Mouse (Mus musculus): ENCODE data around the gene Ints2. TPM values are rescaled to one million over a fixed set of nuclear protein-coding genes. Genes with fewer than 3 reads are reported as not detected.
"Not testable (repeated sequence)": the region's sequence is repeated elsewhere in the genome, so short reads cannot be mapped to it uniquely, and the experiment has no call there.

Gene Ints2
- 2.3 and 3.5 TPM in 2 replicates for polyA plus RNA-seq (2015; fragmentation: Nextera tagmentation; extraction: Ambion mirVana)

DNA sequence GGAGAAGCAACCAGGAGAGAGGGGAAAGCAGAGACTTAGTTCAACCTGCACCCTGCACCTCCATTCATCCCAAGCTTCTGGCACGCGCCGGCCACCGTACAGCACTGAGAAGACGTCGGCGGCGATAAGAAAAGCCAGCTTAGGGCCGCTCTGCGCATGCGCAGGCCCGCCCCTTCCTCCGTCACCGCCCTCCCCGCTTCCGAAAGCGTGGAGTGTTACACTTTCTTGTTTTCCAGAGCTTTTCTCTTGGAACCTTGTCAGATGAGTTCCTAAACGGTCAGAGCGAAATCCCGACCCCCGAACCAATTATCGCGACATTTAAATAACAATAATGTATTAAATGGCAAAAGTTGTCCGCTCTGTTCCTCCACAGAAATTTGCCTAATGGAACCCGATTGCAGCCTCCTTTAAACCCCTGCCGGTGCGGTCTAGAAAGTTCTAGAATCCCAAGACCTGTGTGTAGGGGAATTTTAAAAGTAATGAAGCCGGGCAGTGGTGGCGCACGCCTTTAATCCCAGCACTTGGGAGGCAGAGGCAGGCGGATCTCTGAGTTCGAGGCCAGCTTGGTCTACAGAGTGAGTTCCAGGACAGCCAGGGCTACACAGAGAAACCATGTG lies at the start of gene Ints2:
Ints2 (minus strand) TSS at position 116 of the 617 bp plus-strand sequence.
- peak; percentile 95 for DNase-seq
- TF ChIP-seq EP300 (IDR thresholded peaks at IDR 0.05; ENCODE audit: low read depth) (peak; percentile 24; the same call in 1 of the 2 replicates), CTCF (IDR thresholded peaks at IDR 0.05; ENCODE audit: low read depth) (no peak)
- Histone ChIP-seq H3K36me3 (replicated peaks; ENCODE audit: insufficient read depth, low read length) (0 out of 2 replicates have a peak, but pooled peaks cover 2% of the 10 kb centered on the region), H3K4me1 (ENCODE audit: insufficient read depth) (peaks cover 5% of the 10 kb centered on the region; the same call in 1 of the 2 replicates), H3K27ac (ENCODE audit: low read depth) (peak within 1 kb of the TSS; percentile 67), H3K4me2 (ENCODE audit: low read depth, low read length) (peak within 1 kb of the TSS; percentile 88), H3K9ac (replicated peaks) (peak within 1 kb of the TSS; percentile 93), H3K27me3 (ENCODE audit: insufficient read depth, low read length) (no peaks in the 10 kb centered on the region), H3K9me3 (ENCODE audit: low read length) (no peaks in the 10 kb centered on the region), H3K4me3 (ENCODE audit: low read depth, low read length) (peak within 1 kb of the TSS; percentile 82)
- peak; percentile 96 for ATAC-seq
- 5% methylated on average over 32 of the region's 32 CpGs for WGBS (ENCODE audit: insufficient replicate concordance)

- not testable (repeated sequence) for H3K4me1 ChIP-seq (ENCODE audit: insufficient read depth); DNase-seq; ATAC-seq; H3K4me2 ChIP-seq (ENCODE audit: low read depth, low read length); H3K27ac ChIP-seq (ENCODE audit: low read depth); H3K4me3 ChIP-seq (ENCODE audit: low read depth, low read length); H3K27me3 ChIP-seq (ENCODE audit: insufficient read depth, low read length); H3K9me3 ChIP-seq (ENCODE audit: low read length); H3K9ac ChIP-seq (replicated peaks)
- H3K36me3 ChIP-seq (replicated peaks; ENCODE audit: insufficient read depth, low read length), result peaks cover 38% of the 10 kb centered on the region
- WGBS (ENCODE audit: insufficient replicate concordance), result 94% methylated on average over 10 of the region's 10 CpGs
Measured at GRCm38 (mm10) chr11:86292201-86292600, 34.8 kb upstream of the Ints2 start.

DNA sequence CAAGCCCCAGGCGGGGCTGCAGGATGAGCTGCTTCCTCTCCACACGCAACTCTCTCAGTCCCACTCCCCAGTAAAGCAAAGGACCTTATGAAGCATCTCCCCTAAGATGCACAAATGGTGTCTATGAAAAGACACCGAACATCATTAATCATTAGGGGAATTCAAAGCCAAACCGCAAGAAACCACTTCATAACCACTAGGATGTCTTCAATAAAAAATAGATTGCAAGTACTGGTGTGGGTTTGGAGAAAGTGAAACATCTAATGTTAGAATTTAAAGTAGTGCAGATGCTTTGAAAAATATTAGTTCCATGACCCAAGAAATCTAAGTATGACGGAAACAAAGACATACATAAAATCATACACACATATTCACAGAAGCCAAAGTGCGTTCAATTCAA lies 34.3 kb upstream of the Ints2 start:
- H3K36me3 ChIP-seq (replicated peaks; ENCODE audit: insufficient read depth, low read length), result peaks cover 38% of the 10 kb centered on the region
- no peaks in the 10 kb centered on the region for H3K9me3 ChIP-seq (ENCODE audit: low read length)
- no peak overlapping the region for H3K4me2 ChIP-seq (ENCODE audit: low read depth, low read length)
- H3K27me3 ChIP-seq (ENCODE audit: insufficient read depth, low read length), result no peaks in the 10 kb centered on the region
- 92% methylated on average over 6 of the region's 6 CpGs for WGBS (ENCODE audit: insufficient replicate concordance)
- H3K4me3 ChIP-seq (ENCODE audit: low read depth, low read length), result no peak overlapping the region
- H3K9ac ChIP-seq (replicated peaks), result no peak overlapping the region
- H3K4me1 ChIP-seq (ENCODE audit: insufficient read depth), result no peaks in the 10 kb centered on the region
- no peak overlapping the region for H3K27ac ChIP-seq (ENCODE audit: low read depth)
- TF ChIP-seq EP300 (IDR thresholded peaks at IDR 0.05; ENCODE audit: low read depth), result no peak
- TF ChIP-seq CTCF (IDR thresholded peaks at IDR 0.05; ENCODE audit: low read depth), result no peak
- ATAC-seq, result no peak
- no peak for DNase-seq

DNA sequence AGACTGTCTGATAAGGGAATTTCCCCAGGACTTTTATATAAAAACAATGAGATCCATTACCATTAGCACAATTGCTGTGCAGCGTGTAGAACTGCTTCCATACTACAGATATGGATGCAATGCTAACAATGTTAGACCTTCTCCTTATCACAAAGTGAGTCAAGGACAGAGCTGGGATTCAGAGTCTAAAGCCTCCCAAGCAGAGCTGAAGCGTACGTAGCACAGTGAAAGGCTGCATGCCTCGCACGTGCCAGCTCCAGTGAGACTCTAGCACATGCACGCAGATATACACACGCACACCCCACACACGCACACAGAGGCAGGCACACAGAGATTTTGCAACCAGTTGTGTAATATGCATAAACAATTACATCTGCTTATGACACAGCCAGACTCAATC lies 28.4 kb upstream of the Ints2 start:
- peaks cover 79% of the 10 kb centered on the region for H3K36me3 ChIP-seq (replicated peaks; ENCODE audit: insufficient read depth, low read length)
- H3K27ac ChIP-seq (ENCODE audit: low read depth), result no peak overlapping the region
- no peaks in the 10 kb centered on the region for H3K4me1 ChIP-seq (ENCODE audit: insufficient read depth)
- H3K4me2 ChIP-seq (ENCODE audit: low read depth, low read length), result no peak overlapping the region
- no peak overlapping the region for H3K4me3 ChIP-seq (ENCODE audit: low read depth, low read length)
- peak; percentile 18 for DNase-seq
- 69% methylated on average over 8 of the region's 8 CpGs for WGBS (ENCODE audit: insufficient replicate concordance)
- no peaks in the 10 kb centered on the region for H3K27me3 ChIP-seq (ENCODE audit: insufficient read depth, low read length)
- no peak overlapping the region for H3K9ac ChIP-seq (replicated peaks)
- no peaks in the 10 kb centered on the region for H3K9me3 ChIP-seq (ENCODE audit: low read length)
- ATAC-seq, result peak; percentile 75; the same call in 1 of the 2 replicates
- no peak for TF ChIP-seq EP300 (IDR thresholded peaks at IDR 0.05; ENCODE audit: low read depth)

- 93% methylated on average over 6 of the region's 6 CpGs for WGBS (ENCODE audit: insufficient replicate concordance)
- no peak for DNase-seq
- TF ChIP-seq CTCF (IDR thresholded peaks at IDR 0.05; ENCODE audit: low read depth) (no peak), EP300 (IDR thresholded peaks at IDR 0.05; ENCODE audit: low read depth) (no peak)
- ATAC-seq, result no peak
- H3K9me3 ChIP-seq (ENCODE audit: low read length), result no peaks in the 10 kb centered on the region
- no peak overlapping the region for H3K4me2 ChIP-seq (ENCODE audit: low read depth, low read length)
- H3K9ac ChIP-seq (replicated peaks), result no peak overlapping the region
- no peaks in the 10 kb centered on the region for H3K27me3 ChIP-seq (ENCODE audit: insufficient read depth, low read length)
- H3K27ac ChIP-seq (ENCODE audit: low read depth), result no peak overlapping the region
- no peak overlapping the region for H3K4me3 ChIP-seq (ENCODE audit: low read depth, low read length)
- peaks cover 76% of the 10 kb centered on the region for H3K36me3 ChIP-seq (replicated peaks; ENCODE audit: insufficient read depth, low read length)
- no peaks in the 10 kb centered on the region for H3K4me1 ChIP-seq (ENCODE audit: insufficient read depth)
Measured at GRCm38 (mm10) chr11:86278442-86279102, 21.2 kb upstream of the Ints2 start.

GRCm38 (mm10) chr11:86257054-86257453 lies 321 bp downstream of the Ints2 start:
- Histone ChIP-seq H3K36me3 (replicated peaks; ENCODE audit: insufficient read depth, low read length) (peaks cover 6% of the 10 kb centered on the region), H3K4me1 (ENCODE audit: insufficient read depth) (peaks cover 5% of the 10 kb centered on the region; the same call in 1 of the 2 replicates), H3K27me3 (ENCODE audit: insufficient read depth, low read length) (no peaks in the 10 kb centered on the region), H3K9me3 (ENCODE audit: low read length) (no peaks in the 10 kb centered on the region), H3K4me2 (ENCODE audit: low read depth, low read length) (peak overlapping the region; percentile 88), H3K4me3 (ENCODE audit: low read depth, low read length) (peak overlapping the region; percentile 82), H3K9ac (replicated peaks) (peak overlapping the region; percentile 93), H3K27ac (ENCODE audit: low read depth) (peak overlapping the region; percentile 58)
- DNase-seq (no peak), ATAC-seq (peak; percentile 51)
- WGBS (ENCODE audit: insufficient replicate concordance), result 0% methylated on average over 22 of the region's 22 CpGs
- no peak for TF ChIP-seq CTCF (IDR thresholded peaks at IDR 0.05; ENCODE audit: low read depth)
- TF ChIP-seq EP300 (IDR thresholded peaks at IDR 0.05; ENCODE audit: low read depth), result no peak
